Mouse (Mus musculus): ENCODE measurements around the gene Slc6a19. TPM values are rescaled to one million over a fixed set of nuclear protein-coding genes. Genes with fewer than 3 reads are reported as not detected.

Gene Slc6a19
- total and polyA plus RNA-seq, 3 experiments = not detected

- H3K27me3 ChIP-seq (ENCODE audit: control insufficient read depth in 1 of 2, insufficient read depth in 2 of 2, low read length in 2 of 2) = no peaks in the 10 kb centered on the region; a peak in 1 of 4 replicates
- DNase-seq (ENCODE audit: low read depth, low spot score) = no peak
- peaks cover 0 to 5% of the 10 kb centered on the region in 2 experiments; a peak in 1 of 4 replicates for H3K4me1 ChIP-seq (ENCODE audit: control insufficient read depth in 1 of 2, insufficient read depth in 2 of 2, low read length in 2 of 2)
- no peak overlapping the region for H3K4me3 ChIP-seq (ENCODE audit: control insufficient read depth in 1 of 2, insufficient read depth in 1 of 2, low read depth in 2 of 2, low read length in 2 of 2)
- TF ChIP-seq TCF12 (IDR thresholded peaks at IDR 0.05; ENCODE audit: low read depth, low read length) = no peak
- no peak for TF ChIP-seq USF2 (IDR thresholded peaks at IDR 0.05; ENCODE audit: borderline replicate concordance in 1 of 2, insufficient read depth in 1 of 2, low read depth in 1 of 2, low read length in 2 of 2)
- TF ChIP-seq POLR2AphosphoS5 (IDR thresholded peaks at IDR 0.05; ENCODE audit: borderline replicate concordance, low read depth, low read length) = no peak
- no peak for TF ChIP-seq RAD21 (IDR thresholded peaks at IDR 0.05; ENCODE audit: low read depth, low read length)
- TF ChIP-seq GABPA (IDR thresholded peaks at IDR 0.05; ENCODE audit: low read depth, low read length) = no peak
- TF ChIP-seq ELF1 (IDR thresholded peaks at IDR 0.05; ENCODE audit: low read depth, low read length) = no peak
- no peak for TF ChIP-seq MAZ (IDR thresholded peaks at IDR 0.05; ENCODE audit: low read depth, low read length)
- no peak for TF ChIP-seq MEF2A (IDR thresholded peaks at IDR 0.05; ENCODE audit: extremely low read depth, insufficient replicate concordance, low read depth, low read length, poor library complexity, severe bottlenecking)
- TF ChIP-seq ZNF384 (IDR thresholded peaks at IDR 0.05; ENCODE audit: low read depth, low read length) = no peak
- TF ChIP-seq MAX (IDR thresholded peaks at IDR 0.05; ENCODE audit: low read length) = no peak
- no peak for TF ChIP-seq GATA1 (IDR thresholded peaks at IDR 0.05; ENCODE audit: low read depth, low read length)
- TF ChIP-seq NELFE (IDR thresholded peaks at IDR 0.05; ENCODE audit: low read depth, low read length) = no peak
- TF ChIP-seq MAFK (IDR thresholded peaks at IDR 0.05; ENCODE audit: borderline replicate concordance, low read depth, low read length) = no peak
- TF ChIP-seq TAL1 (IDR thresholded peaks at IDR 0.05; ENCODE audit: low read length) = no peak
- no peak for TF ChIP-seq RCOR1 (IDR thresholded peaks at IDR 0.05; ENCODE audit: low read depth, low read length)
- no peak for TF ChIP-seq ZMIZ1 (IDR thresholded peaks at IDR 0.05; ENCODE audit: low read depth, low read length)
- no peak for TF ChIP-seq E2F4 (IDR thresholded peaks at IDR 0.05; ENCODE audit: borderline replicate concordance, low read depth, low read length)
- no peak for TF ChIP-seq KAT2A (conservative IDR thresholded peaks at IDR 0.05; ENCODE audit: low read depth, low read length)
- H3K36me3 ChIP-seq (ENCODE audit: control insufficient read depth in 1 of 2, insufficient read depth in 2 of 2, low read length in 2 of 2) = peaks cover 0 to 3% of the 10 kb centered on the region in 2 experiments; a peak in 2 of 4 replicates
- no peak overlapping the region for H3K27ac ChIP-seq (ENCODE audit: control insufficient read depth, low read depth, low read length)
- H3K79me2 ChIP-seq (ENCODE audit: control insufficient read depth, insufficient read depth, low read length, poor library complexity) = no peaks in the 10 kb centered on the region
- no peak overlapping the region for H3K9ac ChIP-seq (ENCODE audit: control insufficient read depth, low read depth, low read length, poor library complexity, severe bottlenecking)
- H3K9me3 ChIP-seq (replicated peaks; ENCODE audit: insufficient read depth, low read length) = no peaks in the 10 kb centered on the region
Observed at GRCm38 (mm10) chr13:73693333-73693732, 11.3 kb downstream of the Slc6a19 start.

- Histone ChIP-seq H3K27me3 (ENCODE audit: control insufficient read depth in 1 of 2, insufficient read depth in 2 of 2, low read length in 2 of 2) (no peaks in the 10 kb centered on the region; a peak in 1 of 4 replicates), H3K79me2 (ENCODE audit: control insufficient read depth, insufficient read depth, low read length, poor library complexity) (no peaks in the 10 kb centered on the region), H3K4me3 (ENCODE audit: control insufficient read depth in 1 of 2, insufficient read depth in 1 of 2, low read depth in 2 of 2, low read length in 2 of 2) (no peak overlapping the region), H3K4me1 (ENCODE audit: control insufficient read depth in 1 of 2, insufficient read depth in 2 of 2, low read length in 2 of 2) (peaks cover 0 to 5% of the 10 kb centered on the region in 2 experiments; a peak in 1 of 4 replicates), H3K27ac (ENCODE audit: control insufficient read depth, low read depth, low read length) (no peak overlapping the region), H3K9ac (ENCODE audit: control insufficient read depth, low read depth, low read length, poor library complexity, severe bottlenecking) (no peak overlapping the region), H3K36me3 (ENCODE audit: control insufficient read depth in 1 of 2, insufficient read depth in 2 of 2, low read length in 2 of 2) (peaks cover 0 to 3% of the 10 kb centered on the region in 2 experiments; a peak in 2 of 4 replicates), H3K9me3 (replicated peaks; ENCODE audit: insufficient read depth, low read length) (no peaks in the 10 kb centered on the region)
- peak; percentile 64 for DNase-seq (ENCODE audit: low read depth, low spot score)
- peak; percentile 51 for TF ChIP-seq RAD21 (IDR thresholded peaks at IDR 0.05; ENCODE audit: low read depth, low read length)
- TF ChIP-seq CTCF (IDR thresholded peaks at IDR 0.05 in 2 of 3, conservative IDR thresholded peaks at IDR 0.05 in 1 of 3; ENCODE audit: control insufficient read depth in 1 of 3, insufficient read depth in 1 of 3, low read depth in 2 of 3, low read length in 3 of 3, poor library complexity in 1 of 3, severe bottlenecking in 1 of 3) = peak; percentile 56 to 88 (median 74)
- peak; percentile 77 for TF ChIP-seq SMC3 (IDR thresholded peaks at IDR 0.05; ENCODE audit: low read depth, low read length)
- TF ChIP-seq POLR2AphosphoS5 (IDR thresholded peaks at IDR 0.05; ENCODE audit: borderline replicate concordance, low read depth, low read length) = no peak
- TF ChIP-seq MAZ (IDR thresholded peaks at IDR 0.05; ENCODE audit: low read depth, low read length) = no peak
- TF ChIP-seq ZC3H11A (IDR thresholded peaks at IDR 0.05; ENCODE audit: low read depth, low read length) = peak; percentile 33; the same call in 1 of the 2 replicates
- TF ChIP-seq USF1 (IDR thresholded peaks at IDR 0.05; ENCODE audit: low read depth, low read length) = no peak
Observed at GRCm38 (mm10) chr13:73692249-73692868, 12.3 kb downstream of the Slc6a19 start.
